Mouse (Mus musculus): ENCODE data around the gene Psmd13.
A peak's percentile ranks its signal among the peaks of the same experiment; 100 is the strongest.

The Psmd13 gene

GRCm38 (mm10) chr7:140907697-140908096, 25.9 kb downstream of the Psmd13 start:
- DNase-seq: no peak

- no peak for DNase-seq
These were observed 26.4 kb downstream of the Psmd13 start for GRCm38 (mm10) chr7:140908181-140908580.

GRCm38 (mm10) chr7:140908634-140909107, 26.9 kb downstream of the Psmd13 start:
- peak; percentile 82 for DNase-seq

GRCm38 (mm10) chr7:140912293-140912692, 30.5 kb downstream of the Psmd13 start:
- DNase-seq: no peak

GRCm38 (mm10) chr7:140912846-140913482, 31.2 kb downstream of the Psmd13 start:
- DNase-seq: no peak

- no peak for DNase-seq
These were observed 32.4 kb downstream of the Psmd13 start for GRCm38 (mm10) chr7:140914031-140914690.

GRCm38 (mm10) chr7:140919911-140920310, 38.1 kb downstream of the Psmd13 start:
- no peak for DNase-seq

- no peak for DNase-seq
These were observed 38.8 kb downstream of the Psmd13 start, which contains the start of gene Nlrp6 for GRCm38 (mm10) chr7:140920418-140921029. Gene Nlrp6, plus strand, starts transcription at chr7:140920902.

GRCm38 (mm10) chr7:140921225-140921975, 39.6 kb downstream of the Psmd13 start:
- no peak for DNase-seq

- no peak for DNase-seq
These were observed 40.8 kb downstream of the Psmd13 start for GRCm38 (mm10) chr7:140922398-140923069.

- no peak for DNase-seq
These were observed 41.5 kb downstream of the Psmd13 start for GRCm38 (mm10) chr7:140923070-140923775.

GRCm38 (mm10) chr7:140927181-140927580, 45.4 kb downstream of the Psmd13 start:
- DNase-seq: no peak

GRCm38 (mm10) chr7:140938436-140938835, 56.7 kb downstream of the Psmd13 start:
- peak; percentile 38 for DNase-seq

- no peak for DNase-seq
These were observed 57.1 kb downstream of the Psmd13 start for GRCm38 (mm10) chr7:140938896-140939295.

- DNase-seq: no peak
These were observed 58.0 kb downstream of the Psmd13 start for GRCm38 (mm10) chr7:140939669-140940171.

- DNase-seq: peak; percentile 83
These were observed 59.7 kb downstream of the Psmd13 start, which contains the start of gene Pgghg for GRCm38 (mm10) chr7:140941222-140942051. Gene Pgghg, plus strand, starts transcription at chr7:140941391.

- peak; percentile 25 for DNase-seq
These were observed 60.6 kb downstream of the Psmd13 start for GRCm38 (mm10) chr7:140942341-140942740.

- DNase-seq: no peak
These were observed 61.0 kb downstream of the Psmd13 start for GRCm38 (mm10) chr7:140942811-140943210.

GRCm38 (mm10) chr7:140943356-140943755, 61.6 kb downstream of the Psmd13 start:
- DNase-seq: no peak

GRCm38 (mm10) chr7:140944236-140944635, 62.5 kb downstream of the Psmd13 start:
- DNase-seq: no peak

- DNase-seq: no peak
These were observed 63.5 kb downstream of the Psmd13 start for GRCm38 (mm10) chr7:140945247-140945646.
